Mouse (Mus musculus) testis, postnatal 10 days (tissue): ENCODE measurements around the gene Hmcn2.

Source experiments
- DNase-seq: peaks from one replicate; pipeline ENCODE4 v3.0.0; 2021; ENCODE audit warnings: low spot score

Gene Hmcn2

GRCm38 (mm10) chr2:31416968-31417367 is 102.8 kb downstream of the Hmcn2 start:
- DNase-seq: no peak

- DNase-seq: no peak
Observed at GRCm38 (mm10) chr2:31418021-31418420, 103.8 kb downstream of the Hmcn2 start.

- DNase-seq: no peak
Observed at GRCm38 (mm10) chr2:31418571-31418970, 104.4 kb downstream of the Hmcn2 start.

DNA sequence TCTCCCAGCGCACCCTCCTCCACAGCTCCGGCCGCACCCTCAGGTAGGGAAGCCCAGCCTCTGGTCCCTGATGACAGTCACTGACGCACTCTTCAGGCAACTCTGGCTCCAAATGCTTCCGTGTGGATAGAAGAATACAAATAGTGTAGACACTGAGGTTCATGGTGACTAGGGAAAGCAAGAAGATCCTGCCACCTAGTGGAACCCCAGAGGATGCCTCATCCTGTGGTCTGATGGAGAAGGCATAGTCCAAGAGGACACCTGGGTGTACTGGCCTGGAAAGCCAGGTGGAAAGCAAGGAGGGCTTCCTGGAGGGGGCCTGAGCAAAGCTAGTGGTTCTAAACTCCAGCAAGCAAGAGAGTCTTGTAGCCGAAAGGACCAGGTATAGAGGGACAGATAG is 106.7 kb downstream of the Hmcn2 start:
- DNase-seq: no peak

GRCm38 (mm10) chr2:31422576-31422975 is 108.4 kb downstream of the Hmcn2 start:
- DNase-seq: no peak

DNA sequence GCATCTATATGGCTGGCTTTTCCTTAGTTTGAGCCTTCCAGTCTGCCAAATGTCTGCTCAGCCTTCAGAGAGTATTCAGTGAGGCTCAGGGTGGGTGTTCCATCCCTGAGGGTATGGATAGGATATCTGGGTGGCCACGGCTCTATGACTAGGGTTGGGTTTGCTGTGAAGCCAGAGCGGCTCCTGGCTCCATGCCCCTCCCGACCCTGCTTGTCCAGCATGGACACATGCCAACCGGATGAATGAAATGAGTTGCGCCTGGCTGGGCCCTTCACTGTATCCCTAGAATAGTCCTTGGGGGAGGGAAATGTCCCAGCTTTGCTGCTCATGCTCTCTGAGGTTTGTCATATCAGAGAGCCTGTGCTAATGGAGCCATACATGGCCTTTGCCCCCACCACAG is 117.3 kb downstream of the Hmcn2 start:
- DNase-seq: no peak

DNA sequence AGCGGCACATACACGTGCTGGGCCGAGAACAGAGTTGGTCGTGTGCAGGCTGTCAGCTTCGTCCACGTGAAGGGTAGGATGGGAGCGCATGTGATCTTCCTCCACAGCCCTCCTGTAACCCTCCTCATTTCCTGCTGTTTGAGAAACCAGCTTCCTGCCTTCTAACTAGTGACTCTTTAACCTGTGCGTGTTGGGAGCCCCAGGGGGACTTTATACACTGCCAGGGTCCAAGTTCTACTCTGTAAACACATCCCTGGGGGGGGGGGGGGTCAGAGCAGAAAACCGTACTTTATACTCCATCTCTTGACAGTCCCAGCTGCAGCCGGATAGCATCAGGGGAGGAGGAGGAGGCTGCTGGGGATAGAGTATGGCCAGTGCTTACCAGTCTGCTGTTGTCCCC is 120.5 kb downstream of the Hmcn2 start:
- no peak for DNase-seq

DNA sequence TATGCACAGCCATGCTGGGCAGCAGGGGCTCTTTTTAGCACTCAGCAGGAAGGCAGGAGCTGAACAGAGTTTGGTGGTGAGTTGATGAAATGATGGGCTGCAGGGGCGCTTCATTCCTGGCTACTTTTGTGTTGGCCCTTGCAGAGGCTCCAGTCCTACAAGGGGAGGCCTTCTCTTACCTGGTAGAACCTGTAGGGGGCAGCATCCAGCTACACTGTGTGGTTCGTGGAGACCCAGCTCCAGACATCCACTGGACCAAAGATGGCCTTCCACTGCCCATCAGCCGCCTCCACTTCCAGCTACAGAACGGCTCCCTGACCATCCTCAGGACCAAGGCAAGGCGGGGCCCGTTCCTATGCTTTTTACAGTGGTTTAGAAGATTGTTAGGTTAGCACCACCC is 121.4 kb downstream of the Hmcn2 start:
- peak; percentile 75 for DNase-seq

GRCm38 (mm10) chr2:31437480-31438245 is 123.4 kb downstream of the Hmcn2 start:
- DNase-seq: no peak

- DNase-seq: no peak
Observed at GRCm38 (mm10) chr2:31439576-31439975, 125.4 kb downstream of the Hmcn2 start.

DNA sequence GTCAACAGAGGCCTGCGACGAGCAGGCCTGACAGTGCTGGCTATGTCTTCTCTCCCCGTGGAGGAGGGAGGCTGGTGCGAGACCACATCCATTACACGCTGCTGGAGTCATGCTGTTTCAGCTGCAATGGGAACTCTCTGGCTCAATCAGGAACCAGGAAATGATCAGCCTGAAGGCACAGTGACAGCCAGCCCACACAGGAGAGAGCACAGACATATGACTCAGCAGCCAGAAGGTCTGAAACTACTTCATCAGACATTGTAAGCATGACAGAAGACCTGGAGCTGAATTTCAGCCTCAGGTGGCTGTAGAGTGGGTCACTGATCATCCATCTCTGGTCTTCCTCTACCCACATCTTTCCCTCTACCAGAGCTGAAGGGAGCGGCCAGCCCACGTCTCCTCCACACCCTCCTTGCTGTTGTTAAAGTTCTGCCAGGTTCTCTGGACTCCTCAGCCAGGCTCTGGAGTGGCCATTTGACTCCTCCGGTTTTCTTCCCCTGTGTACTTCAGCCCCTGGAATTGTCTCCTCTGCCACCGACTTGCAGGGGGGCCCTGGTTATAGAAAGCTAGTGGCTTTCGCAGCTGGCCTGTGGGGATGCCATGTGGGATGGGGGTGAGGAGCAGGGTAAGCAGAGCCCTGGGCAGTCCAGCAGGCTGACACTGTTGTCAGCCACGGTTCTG is 128.4 kb downstream of the Hmcn2 start:
- no peak for DNase-seq

DNA sequence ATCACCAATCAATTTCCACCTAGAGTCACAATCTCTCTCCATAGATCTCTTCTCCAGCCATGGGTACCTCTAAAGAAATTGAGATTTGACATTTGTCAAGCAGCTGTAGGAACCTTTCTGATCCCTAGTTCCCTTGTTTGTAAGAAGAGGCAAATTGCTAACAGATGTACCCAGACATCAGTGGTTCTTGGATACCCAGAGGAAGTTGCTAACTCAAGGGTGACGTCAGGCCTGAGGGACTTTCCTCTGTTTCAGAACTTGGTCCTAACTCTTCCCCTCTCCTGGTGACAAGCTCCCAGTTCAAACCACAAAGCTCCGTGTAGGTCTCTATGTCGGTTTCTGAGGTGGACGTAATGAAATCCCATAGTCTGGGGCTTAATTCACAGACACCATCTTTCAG is 131.8 kb downstream of the Hmcn2 start:
- no peak for DNase-seq

DNA sequence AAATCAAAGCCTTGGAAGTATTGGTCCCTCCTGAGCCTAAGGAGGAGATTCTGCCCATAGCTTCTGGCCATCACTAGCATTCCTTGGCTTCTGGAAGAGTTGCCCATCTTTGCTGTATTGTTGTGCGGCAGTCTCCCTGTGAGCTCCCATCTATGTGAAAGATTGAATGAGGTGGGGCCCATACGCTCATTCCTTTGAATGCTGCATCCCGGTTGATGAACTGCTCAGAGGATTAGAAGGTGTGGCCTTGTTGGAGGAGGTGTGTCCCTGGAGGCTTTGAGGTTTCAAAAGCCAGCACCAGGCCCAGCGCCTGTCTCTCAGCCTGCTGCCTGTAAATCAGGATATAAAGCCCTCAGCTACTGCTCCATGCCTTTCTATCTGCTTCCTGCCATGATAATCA is 132.2 kb downstream of the Hmcn2 start:
- DNase-seq: no peak

DNA sequence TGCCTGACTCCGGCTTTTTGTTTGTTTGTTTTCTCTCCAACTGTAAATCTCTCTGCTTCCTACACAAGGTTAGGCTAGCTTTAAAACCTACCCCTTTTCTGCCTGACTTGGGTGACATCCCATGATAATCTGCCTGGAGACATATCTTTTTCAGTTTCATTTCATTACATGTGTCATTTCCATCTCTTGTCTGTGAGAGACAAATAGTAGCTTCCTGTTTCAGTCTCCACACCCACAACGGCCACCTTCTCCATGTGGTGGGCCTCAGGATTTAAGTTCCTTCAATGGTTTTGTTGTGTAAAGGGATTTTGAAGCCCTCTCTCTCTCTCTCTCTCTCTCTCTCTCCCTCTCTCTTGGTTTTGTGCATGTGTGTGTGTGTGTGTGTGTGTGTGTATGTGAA is 133.3 kb downstream of the Hmcn2 start:
- DNase-seq: no peak

- no peak for DNase-seq
Observed at GRCm38 (mm10) chr2:31448756-31449440, 134.7 kb downstream of the Hmcn2 start.

DNA sequence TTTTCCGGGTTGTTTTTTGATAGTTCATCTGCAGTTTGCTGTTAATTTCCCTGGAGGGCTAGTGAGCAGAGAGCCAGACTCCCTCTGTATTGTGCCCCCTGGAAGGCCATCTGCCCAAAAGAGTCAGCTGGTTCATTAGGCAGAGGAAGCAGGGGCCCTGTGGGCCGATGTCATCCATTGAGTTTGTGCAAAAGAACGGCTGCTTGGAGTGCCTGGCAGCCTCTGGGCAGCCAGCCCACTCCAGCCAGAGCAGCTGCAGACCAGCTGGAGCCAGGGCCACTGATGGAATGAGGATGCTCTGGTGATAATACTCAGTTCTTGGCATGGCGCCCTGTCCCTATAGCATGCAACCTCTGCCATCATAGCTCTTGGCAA is 135.2 kb downstream of the Hmcn2 start:
- peak; percentile 82 for DNase-seq

GRCm38 (mm10) chr2:31449902-31450301 is 135.7 kb downstream of the Hmcn2 start:
- no peak for DNase-seq

- DNase-seq: no peak
Observed at GRCm38 (mm10) chr2:31450661-31451060, 136.4 kb downstream of the Hmcn2 start.

GRCm38 (mm10) chr2:31451530-31451929 is 137.3 kb downstream of the Hmcn2 start:
- DNase-seq: no peak

GRCm38 (mm10) chr2:31453011-31453410 is 138.8 kb downstream of the Hmcn2 start:
- DNase-seq: no peak

DNA sequence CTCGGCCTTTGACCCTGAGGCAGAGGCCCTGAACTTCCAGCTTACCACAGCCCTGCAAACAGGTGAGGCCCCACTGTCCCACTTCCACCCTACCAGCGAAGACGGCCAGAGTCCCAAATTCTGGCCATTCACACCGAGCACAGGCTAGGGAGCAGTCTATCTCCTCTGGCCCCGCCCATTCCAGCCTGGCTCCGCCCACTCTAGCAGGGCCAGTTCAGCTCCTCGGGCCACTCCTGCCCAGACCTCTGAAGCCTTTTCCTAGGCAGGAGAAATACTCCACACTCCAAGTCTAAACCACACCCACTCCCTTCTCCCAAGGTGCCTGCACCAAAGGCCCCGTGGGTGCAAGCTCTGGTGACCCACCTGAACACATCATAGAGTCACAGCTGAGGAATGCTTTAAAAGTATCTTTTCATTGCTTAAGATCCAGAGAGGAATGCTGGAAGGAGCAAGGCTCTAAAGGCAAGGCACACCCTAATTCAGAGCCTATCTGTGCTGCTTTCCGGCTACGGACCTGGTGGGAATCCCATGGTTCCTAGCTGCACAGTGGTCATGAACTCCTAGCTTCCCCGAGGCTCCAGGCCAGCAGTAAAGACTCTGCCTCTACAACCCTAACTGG is 139.5 kb downstream of the Hmcn2 start:
- DNase-seq: peak; percentile 87

DNA sequence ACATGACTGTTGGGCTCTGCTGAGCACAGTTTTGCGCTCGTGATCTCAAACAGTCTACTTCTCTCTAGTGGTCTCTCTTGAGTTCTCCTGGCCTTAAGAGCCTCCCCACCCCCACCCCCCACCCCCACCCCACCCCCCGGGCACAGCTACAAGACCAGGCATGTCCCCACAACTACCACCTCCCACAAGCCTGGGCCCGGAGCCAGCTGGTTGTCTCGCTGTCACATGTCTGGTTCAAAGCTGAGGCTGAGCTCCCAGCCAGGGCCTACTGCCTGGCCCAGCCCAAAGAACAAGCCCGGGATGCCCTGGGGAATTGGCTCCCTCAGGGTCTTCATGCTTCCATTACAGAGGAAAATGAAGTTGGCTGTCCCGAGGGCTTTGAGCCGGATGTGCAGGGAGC is 140.1 kb downstream of the Hmcn2 start:
- DNase-seq: peak; percentile 80

DNA sequence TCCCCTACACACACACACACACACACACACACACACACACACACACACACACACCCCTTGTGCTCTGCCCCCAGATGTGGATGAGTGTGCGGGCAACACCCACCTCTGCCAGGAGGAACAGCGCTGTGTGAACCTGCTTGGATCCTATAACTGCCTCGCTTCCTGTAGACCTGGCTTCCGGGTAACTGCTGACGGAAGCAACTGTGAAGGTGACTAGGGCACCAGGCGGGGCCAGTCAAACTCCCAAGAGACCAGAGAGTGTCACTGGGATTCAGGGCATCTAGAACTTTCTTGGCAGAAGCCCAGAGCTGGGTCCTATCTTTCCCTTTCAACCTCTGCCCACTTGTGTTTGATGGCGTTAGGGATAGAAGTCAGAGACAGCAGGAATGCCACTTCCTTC is 141.2 kb downstream of the Hmcn2 start:
- DNase-seq: no peak
